Mouse (Mus musculus) erythroblast, embryonic 14.5 days (primary cell): ENCODE results near the gene Fkbp11. TPM values are rescaled to one million over a fixed set of nuclear protein-coding genes. Genes with fewer than 3 reads are reported as not detected.

Experiments
- H3K27me3 ChIP-seq: 2 replicates; pipeline ENCODE4 v1.6.1; 2012; ENCODE audit warnings: inconsistent platforms; ENCODE audit not compliant: control insufficient read depth
- H3K36me3 ChIP-seq: 2 replicates; pipeline ENCODE4 v1.6.1; 2012; ENCODE audit warnings: mild to moderate bottlenecking, inconsistent platforms; ENCODE audit not compliant: control insufficient read depth
- H3K4me1 ChIP-seq: 2 replicates; pipeline ENCODE4 v1.6.1; 2012; ENCODE audit warnings: inconsistent platforms; ENCODE audit not compliant: control insufficient read depth
- H3K4me3 ChIP-seq: replicated peaks from 2 replicates; pipeline ENCODE3; 2012; ENCODE audit warnings: moderate library complexity, mild to moderate bottlenecking, inconsistent platforms
- H3K9me3 ChIP-seq: 2 replicates; pipeline ENCODE4 v1.6.1; 2012; ENCODE audit warnings: low read length, inconsistent platforms, mixed read lengths; ENCODE audit not compliant: control insufficient read depth
- GATA1 ChIP-seq: IDR thresholded peaks from 2 replicates; pipeline ENCODE4 v1.6.1; 2012; ENCODE audit warnings: low read length, inconsistent platforms, mixed read lengths
- TAL1 ChIP-seq: IDR thresholded peaks from 3 replicates; pipeline ENCODE4 v1.6.1; 2012; ENCODE audit warnings: low read length, inconsistent platforms, mixed read lengths
- polyA plus RNA-seq: library from polyadenylated mRNA; stranded (reverse); fragments of >175 nt; gene quantifications from 2 replicates; pipeline ENCODE4 v1.2.3, GENCODE M21; 2012

The Fkbp11 gene
- polyA plus RNA-seq, 1 experiment, result 0.06 TPM

DNA sequence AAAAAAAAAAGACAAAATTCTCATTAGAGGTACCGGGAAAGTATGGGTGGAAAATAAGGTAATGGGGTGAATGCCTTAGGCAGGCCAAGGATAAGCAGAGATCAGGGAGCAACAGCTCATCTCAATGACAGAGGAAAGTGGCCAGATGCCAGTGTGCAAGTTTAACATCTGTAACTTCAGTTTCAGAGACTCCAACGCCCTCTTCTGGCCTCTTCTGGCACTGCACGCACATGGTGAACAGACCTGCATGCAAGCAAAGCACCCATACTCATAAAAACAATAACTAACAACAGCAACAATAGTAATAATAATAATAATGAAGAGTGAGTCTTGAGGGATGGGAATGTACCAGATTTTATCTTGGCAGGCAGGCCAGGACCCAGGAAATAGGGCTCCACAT is 42.1 kb downstream of the Fkbp11 start:
- Histone ChIP-seq H3K4me3 (no peak overlapping the region), H3K4me1 (no peaks in the 10 kb centered on the region; the same call in 1 of the 2 replicates), H3K9me3 (peaks cover 2% of the 10 kb centered on the region; the same call in 1 of the 2 replicates), H3K27me3 (peaks cover 31% of the 10 kb centered on the region), H3K36me3 (no peaks in the 10 kb centered on the region)
- no peak for TF ChIP-seq TAL1
- no peak for TF ChIP-seq GATA1

DNA sequence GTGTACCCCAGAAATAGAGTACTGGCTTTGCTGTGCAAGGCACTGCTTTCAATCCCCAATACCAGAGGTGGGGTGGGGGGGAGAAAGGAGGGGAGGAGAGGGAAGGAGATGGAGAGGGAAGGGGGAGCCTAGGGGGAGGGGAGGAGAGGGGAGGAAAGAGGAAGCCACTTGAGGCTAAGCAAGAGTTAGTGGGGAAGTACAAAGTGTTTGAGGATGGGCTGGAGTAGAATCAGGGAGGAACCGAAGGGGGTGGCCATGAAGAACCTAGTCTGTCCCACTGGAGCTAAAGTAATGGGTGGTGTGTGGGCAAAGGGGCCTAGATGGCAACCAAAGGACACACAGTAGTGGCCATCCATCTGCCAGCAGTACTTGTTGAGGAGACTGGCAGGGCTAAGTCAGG is 44.3 kb downstream of the Fkbp11 start:
- Histone ChIP-seq H3K27me3 (peaks cover 42% of the 10 kb centered on the region), H3K9me3 (peaks cover 2% of the 10 kb centered on the region; the same call in 1 of the 2 replicates), H3K36me3 (no peaks in the 10 kb centered on the region), H3K4me3 (no peak overlapping the region), H3K4me1 (no peaks in the 10 kb centered on the region; the same call in 1 of the 2 replicates)
- TF ChIP-seq GATA1, result no peak
- TF ChIP-seq TAL1, result no peak

DNA sequence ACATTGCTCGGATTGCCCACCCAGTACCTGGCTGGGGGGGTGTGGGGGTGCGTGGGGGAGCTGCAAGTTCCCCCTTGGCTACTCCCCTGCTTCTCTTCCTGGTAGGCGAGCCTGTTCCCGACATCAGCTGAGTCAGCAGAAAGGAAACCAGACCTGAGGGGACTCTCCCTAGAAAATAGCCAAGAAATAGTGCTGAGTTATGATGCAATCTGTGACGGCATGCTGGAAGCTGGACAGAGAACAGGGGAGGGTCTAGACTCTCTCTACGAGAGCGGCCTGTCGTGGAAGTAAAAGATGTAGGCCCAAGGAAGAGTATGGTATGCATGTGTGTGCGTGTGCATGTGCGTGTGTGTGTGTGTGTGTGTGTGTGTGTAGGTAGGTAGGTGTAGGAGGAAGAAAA is 44.8 kb downstream of the Fkbp11 start:
- no peak for TF ChIP-seq GATA1
- TF ChIP-seq TAL1, result no peak
- Histone ChIP-seq H3K4me3 (no peak overlapping the region), H3K27me3 (peaks cover 47% of the 10 kb centered on the region), H3K9me3 (peaks cover 2% of the 10 kb centered on the region; the same call in 1 of the 2 replicates), H3K36me3 (no peaks in the 10 kb centered on the region), H3K4me1 (no peaks in the 10 kb centered on the region; the same call in 1 of the 2 replicates)

DNA sequence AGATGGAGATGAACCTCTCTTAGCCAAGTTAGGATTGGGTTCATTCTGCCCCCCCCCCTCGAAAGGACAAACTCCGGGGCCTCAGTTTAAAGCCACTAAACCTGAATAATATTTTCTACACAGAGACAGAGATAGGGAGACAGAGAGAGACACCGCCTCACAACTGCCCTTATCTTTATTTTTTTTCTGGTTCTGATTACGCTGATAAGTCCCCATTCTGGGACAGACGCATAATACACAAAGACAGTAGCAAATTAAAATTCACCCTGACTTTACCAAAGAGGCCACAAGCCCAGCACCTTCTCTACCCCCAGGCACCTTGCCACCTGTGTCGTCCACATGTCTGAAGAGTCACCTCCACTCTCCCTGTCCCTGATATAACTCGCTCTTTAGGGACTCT is 46.4 kb downstream of the Fkbp11 start:
- TF ChIP-seq TAL1 (no peak), GATA1 (no peak)
- H3K4me1 ChIP-seq, result peaks cover 8% of the 10 kb centered on the region
- H3K36me3 ChIP-seq, result no peaks in the 10 kb centered on the region
- peaks cover 62% of the 10 kb centered on the region for H3K27me3 ChIP-seq
- no peak overlapping the region for H3K4me3 ChIP-seq
- H3K9me3 ChIP-seq, result peaks cover 7% of the 10 kb centered on the region; the same call in 1 of the 2 replicates

DNA sequence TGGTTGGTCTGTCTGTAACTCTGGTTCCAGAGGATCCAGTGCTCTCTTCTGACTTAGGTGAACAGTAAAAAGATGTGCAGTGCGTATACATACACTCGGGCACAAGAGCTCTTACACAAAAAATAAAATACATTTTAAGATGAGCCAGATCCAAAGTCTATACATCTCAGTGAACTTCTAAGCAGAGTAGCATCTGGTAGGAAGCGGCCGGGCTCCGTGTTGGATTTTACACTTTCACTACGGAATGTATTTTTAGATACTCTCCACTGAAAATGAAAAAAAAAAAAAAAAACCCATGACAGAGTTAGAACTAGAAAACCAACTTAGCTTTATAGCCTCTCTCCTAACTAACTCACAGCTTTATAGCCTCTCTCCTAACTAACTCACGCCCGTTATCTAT is 47.3 kb downstream of the Fkbp11 start:
- Histone ChIP-seq H3K36me3 (no peaks in the 10 kb centered on the region), H3K4me1 (peaks cover 10% of the 10 kb centered on the region), H3K9me3 (peaks cover 5% of the 10 kb centered on the region; the same call in 1 of the 2 replicates), H3K4me3 (no peak overlapping the region), H3K27me3 (peaks cover 72% of the 10 kb centered on the region)
- TF ChIP-seq GATA1 (no peak), TAL1 (no peak)

DNA sequence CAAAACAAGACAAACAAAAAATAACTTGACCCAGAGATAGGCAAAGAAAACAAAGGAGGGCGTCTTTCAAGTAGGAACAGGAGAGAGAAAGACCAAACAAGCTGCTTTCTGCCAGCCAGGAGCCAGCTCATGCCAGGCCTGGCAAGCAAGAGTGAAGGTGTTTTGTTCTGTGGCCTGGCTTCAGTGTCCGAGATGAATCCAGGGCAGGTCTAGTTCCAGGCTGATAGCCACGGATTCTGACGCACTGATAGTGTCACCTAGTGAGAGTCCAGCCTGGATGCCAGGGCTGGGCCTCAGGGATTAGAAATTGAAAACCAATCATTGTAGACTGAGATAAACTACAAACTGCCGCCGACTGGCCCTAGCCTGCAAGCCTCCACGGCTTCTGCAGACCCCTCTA is 50.0 kb downstream of the Fkbp11 start:
- Histone ChIP-seq H3K36me3 (no peaks in the 10 kb centered on the region), H3K4me1 (peaks cover 10% of the 10 kb centered on the region), H3K4me3 (no peak overlapping the region), H3K27me3 (peaks cover 88% of the 10 kb centered on the region), H3K9me3 (peaks cover 5% of the 10 kb centered on the region; the same call in 1 of the 2 replicates)
- TF ChIP-seq TAL1 (no peak), GATA1 (no peak)

DNA sequence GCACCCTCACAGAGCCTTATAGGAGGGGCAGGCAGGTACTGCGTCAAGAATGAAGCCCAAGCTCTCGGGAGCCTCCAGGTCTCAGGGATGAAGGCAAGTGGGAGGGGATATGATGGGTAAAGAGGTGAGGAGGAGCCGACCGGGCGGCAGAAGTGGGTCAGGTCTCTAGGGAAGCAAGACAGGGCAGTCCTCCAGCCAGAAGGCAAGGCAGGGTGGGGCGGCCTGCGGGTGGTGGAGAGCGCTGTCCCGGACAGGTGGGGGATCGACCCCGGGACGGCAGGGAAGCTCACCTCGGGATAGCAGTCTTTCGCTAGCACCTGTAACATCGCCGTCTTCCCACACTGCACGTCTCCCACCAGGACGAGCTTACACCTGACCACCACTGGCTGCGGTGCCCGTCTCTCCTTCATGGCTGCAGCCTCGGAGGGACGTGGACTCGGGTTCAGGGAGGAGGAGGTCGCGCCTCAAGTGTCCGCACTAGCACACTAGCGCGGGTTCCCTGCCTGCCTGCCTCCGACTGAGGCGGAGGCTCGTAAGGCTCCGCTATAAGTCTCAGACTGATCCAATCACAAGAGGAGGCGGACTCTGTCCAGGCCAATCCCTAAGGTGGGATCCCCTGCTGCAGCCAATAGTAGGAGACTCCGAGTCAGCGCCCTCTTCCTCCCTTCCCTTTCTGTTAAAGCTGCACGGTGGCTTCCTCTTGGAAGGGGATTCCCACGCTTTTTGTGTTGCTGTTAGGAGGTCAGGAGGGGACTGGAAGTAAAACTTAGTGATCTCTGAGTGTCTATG is 50.9 kb downstream of the Fkbp11 start, which contains the start of gene Rnd1:
Gene Rnd1, minus strand, starts transcription at position 522 of the 789 bp plus-strand sequence.
- peaks cover 89% of the 10 kb centered on the region for H3K27me3 ChIP-seq
- peaks cover 5% of the 10 kb centered on the region; the same call in 1 of the 2 replicates for H3K9me3 ChIP-seq
- H3K4me1 ChIP-seq, result peaks cover 10% of the 10 kb centered on the region
- H3K4me3 ChIP-seq, result peak within 1 kb of the TSS; percentile 32
- no peaks in the 10 kb centered on the region for H3K36me3 ChIP-seq
- no peak for TF ChIP-seq TAL1
- TF ChIP-seq GATA1, result no peak

DNA sequence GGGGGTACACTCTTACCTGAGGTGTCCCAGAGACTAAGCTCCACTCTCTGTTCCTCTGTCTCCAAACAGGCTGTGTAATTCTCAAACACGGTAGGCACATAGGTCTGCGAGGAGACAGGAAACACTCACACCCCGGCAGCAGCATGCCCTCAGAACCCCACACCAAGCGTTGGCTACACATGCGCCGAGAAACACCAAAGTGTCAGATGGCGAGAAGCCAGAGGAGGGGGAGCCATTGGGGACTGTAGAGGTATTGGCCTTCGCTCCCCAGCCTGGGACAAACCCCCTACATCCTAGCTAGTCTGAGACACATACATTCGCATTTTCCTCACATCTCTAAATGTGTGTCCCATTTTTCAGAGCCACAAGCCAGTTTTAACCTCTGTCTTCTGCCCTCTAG is 51.5 kb downstream of the Fkbp11 start:
- Histone ChIP-seq H3K9me3 (peaks cover 5% of the 10 kb centered on the region; the same call in 1 of the 2 replicates), H3K27me3 (peaks cover 83% of the 10 kb centered on the region), H3K4me3 (no peak overlapping the region), H3K36me3 (no peaks in the 10 kb centered on the region), H3K4me1 (peaks cover 10% of the 10 kb centered on the region)
- TF ChIP-seq GATA1 (no peak), TAL1 (no peak)

DNA sequence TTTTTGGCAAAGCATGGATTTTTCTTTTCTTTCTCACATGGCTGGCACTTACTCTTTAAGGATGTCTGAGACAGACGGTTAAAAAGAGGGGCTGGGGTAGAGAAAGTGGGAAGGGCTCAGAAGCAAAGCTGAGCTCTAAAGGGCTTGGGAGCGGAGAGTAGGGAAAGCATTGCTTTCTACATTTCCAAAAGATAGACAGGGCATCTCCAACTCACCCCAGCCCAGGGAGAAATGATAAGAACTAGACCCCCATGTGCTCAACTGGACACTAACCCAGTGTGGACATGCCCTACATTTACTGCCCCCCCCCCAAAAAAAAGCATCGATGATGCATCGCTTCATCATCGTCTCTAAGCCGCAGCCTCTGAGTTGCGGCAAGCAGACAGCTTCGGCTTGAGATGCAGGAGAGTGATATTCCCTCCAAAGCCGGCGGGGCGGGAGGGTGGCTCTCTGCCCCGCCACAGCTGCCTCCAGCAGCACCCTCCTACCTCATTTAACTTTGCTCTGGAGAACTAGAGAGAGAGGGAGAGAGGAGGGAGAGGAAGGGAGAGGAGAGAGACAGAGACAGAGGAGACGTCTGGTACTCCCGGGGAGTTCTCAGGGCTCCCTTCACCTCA is 52.3 kb downstream of the Fkbp11 start:
- Histone ChIP-seq H3K9me3 (peaks cover 5% of the 10 kb centered on the region; the same call in 1 of the 2 replicates), H3K36me3 (no peaks in the 10 kb centered on the region), H3K27me3 (peaks cover 78% of the 10 kb centered on the region), H3K4me1 (peaks cover 10% of the 10 kb centered on the region), H3K4me3 (no peak overlapping the region)
- TF ChIP-seq GATA1 (no peak), TAL1 (no peak)
